Mouse (Mus musculus) forebrain, embryonic 11.5 days (tissue): ENCODE measurements around the gene Akr1b3. TPM values are rescaled to one million over a fixed set of nuclear protein-coding genes. Genes with fewer than 3 reads are reported as not detected.

Experiments used
- ATAC-seq: fragments of 200-750 bp; cut with Nextera tagmentation; replicated peaks from 2 replicates; pipeline ENCODE4 v1.8.0; 2017; ENCODE audit warnings: moderate TSS enrichment; ENCODE audit not compliant: low FRiP score
- DNase-seq: peaks from one replicate; pipeline ENCODE4 v3.0.0-alpha.2; 2017; ENCODE audit warnings: low spot score
- H3K27ac ChIP-seq: fragments of 300-500 bp; sonication (generic); 2 replicates; pipeline ENCODE4 v1.5.1; 2014; ENCODE audit warnings: low read depth, low read length
- H3K27me3 ChIP-seq: fragments of 300-500 bp; sonication (generic); 2 replicates; pipeline ENCODE4 v1.6.1; 2014; ENCODE audit warnings: mild to moderate bottlenecking, low read length, mixed read lengths; ENCODE audit not compliant: control insufficient read depth, insufficient read depth
- H3K36me3 ChIP-seq: fragments of 300-500 bp; sonication (generic); 2 replicates; pipeline ENCODE4 v1.6.1; 2014; ENCODE audit warnings: mild to moderate bottlenecking, low read length, moderate library complexity, mixed read lengths; ENCODE audit not compliant: control insufficient read depth, insufficient read depth
- H3K4me1 ChIP-seq: fragments of 300-500 bp; sonication (generic); replicated peaks from 2 replicates; pipeline ENCODE4 v1.6.1; 2014; ENCODE audit warnings: low read length, mixed read lengths; ENCODE audit not compliant: control insufficient read depth, insufficient read depth
- H3K4me2 ChIP-seq: fragments of 300-500 bp; sonication (generic); 2 replicates; pipeline ENCODE4 v1.6.1; 2014; ENCODE audit warnings: low read depth, mild to moderate bottlenecking, low read length, moderate library complexity, mixed read lengths; ENCODE audit not compliant: severe bottlenecking
- H3K4me3 ChIP-seq: fragments of 300-500 bp; sonication (generic); 2 replicates; pipeline ENCODE4 v1.5.1; 2014; ENCODE audit warnings: low read depth, low read length
- H3K9ac ChIP-seq: fragments of 300-500 bp; sonication (generic); 2 replicates; pipeline ENCODE4 v1.6.1; 2014; ENCODE audit warnings: low read length
- H3K9me3 ChIP-seq: fragments of 300-500 bp; sonication (generic); 2 replicates; pipeline ENCODE4 v1.6.1; 2016; ENCODE audit warnings: low read length, mixed read lengths; ENCODE audit not compliant: control insufficient read depth
- WGBS: fragments of 180-500 bp; shearing (Covaris S2); extraction: QIAGEN DNeasy Blood & Tissue Kit; methylation state at CpG from one replicate; pipeline ENCODE4 v1.1.7; 2014; 5-methylcytosine and 5-hydroxymethylcytosine counted together
- polyA plus RNA-seq: library from polyadenylated mRNA; unstranded; fragments of >200 nt; fragmentation: Nextera tagmentation; extraction: Ambion mirVana; gene quantifications from 2 replicates; pipeline ENCODE4 v1.2.1, GENCODE M21; 2014

Gene Akr1b3
- polyA plus RNA-seq, 1 experiment from 2014 or later, result 180 TPM

DNA sequence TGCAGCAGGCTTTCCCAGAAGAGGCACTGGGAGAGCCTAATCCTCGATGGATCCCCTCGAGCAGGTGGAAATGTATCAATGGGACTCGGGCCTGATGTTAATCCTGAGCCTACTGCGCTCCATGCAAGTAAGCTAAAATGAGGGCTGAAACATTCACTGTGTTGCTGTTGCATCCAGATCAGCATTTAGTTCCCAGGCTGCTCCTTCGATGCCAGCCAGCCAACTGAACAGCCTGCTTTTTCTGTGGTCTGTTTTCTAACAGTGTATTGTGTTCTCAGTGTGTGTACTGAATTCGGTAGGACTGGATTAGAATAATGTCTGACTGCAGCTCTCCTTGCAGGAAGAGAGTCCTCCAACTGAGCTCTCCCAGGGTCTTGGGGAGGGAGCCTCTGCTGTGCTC, 46.6 kb downstream of the Akr1b3 start:
- Histone ChIP-seq H3K9me3 (no peaks in the 10 kb centered on the region), H3K4me3 (no peak overlapping the region), H3K4me1 (no peaks in the 10 kb centered on the region), H3K27ac (no peak overlapping the region), H3K9ac (no peak overlapping the region; the same call in 1 of the 2 replicates), H3K27me3 (no peaks in the 10 kb centered on the region), H3K36me3 (no peaks in the 10 kb centered on the region), H3K4me2 (no peak overlapping the region)
- 23% methylated on average over 6 of the region's 6 CpGs for WGBS
- ATAC-seq (no peak), DNase-seq (no peak)

GRCm38 (mm10) chr6:34258546-34258945, 58.7 kb downstream of the Akr1b3 start:
- Histone ChIP-seq H3K9me3 (no peaks in the 10 kb centered on the region), H3K4me3 (no peak overlapping the region), H3K27me3 (no peaks in the 10 kb centered on the region), H3K36me3 (no peaks in the 10 kb centered on the region), H3K9ac (no peak overlapping the region), H3K4me2 (no peak overlapping the region), H3K4me1 (no peaks in the 10 kb centered on the region; the same call in 1 of the 2 replicates), H3K27ac (no peak overlapping the region)
- no peak for DNase-seq
- no peak for ATAC-seq
- 53% methylated on average over 5 of the region's 5 CpGs for WGBS

Other genes starting within 250 kb of the Akr1b3 start
- 47.1 and 49.6 TPM in 2 replicates for gene Slc35b4, start 140.4 kb downstream of the Akr1b3 start, polyA plus RNA-seq
- 18.9 and 19.9 TPM in 2 replicates for gene Akr1b8, start 36.6 kb upstream of the Akr1b3 start, polyA plus RNA-seq
- gene Akr1b10, start 66.7 kb upstream of the Akr1b3 start, polyA plus RNA-seq, result 11.0 and 11.2 TPM in 2 replicates
- gene Akr1b7, start 94.9 kb upstream of the Akr1b3 start, polyA plus RNA-seq, result not detected in 2 replicates
- gene Bpgm, start 158.7 kb upstream of the Akr1b3 start, polyA plus RNA-seq, result 71.2 TPM in 2 replicates